Mouse (Mus musculus) C2C12 (cell line): ENCODE measurements around the gene Hoxc4.

Experiments used
- CTCF ChIP-seq: IDR thresholded peaks from one replicate; pipeline ENCODE4 v1.5.1; 2011; ENCODE audit not compliant: control insufficient read depth, insufficient read depth, insufficient read length
- FOSL1 ChIP-seq: IDR thresholded peaks from one replicate; pipeline ENCODE4 v1.8.0; 2011; ENCODE audit warnings: mild to moderate bottlenecking, low read length; ENCODE audit not compliant: poor library complexity, insufficient read depth, severe bottlenecking
- USF1 ChIP-seq: IDR thresholded peaks from one replicate; pipeline ENCODE4 v1.6.1; 2011; ENCODE audit warnings: low read depth, mild to moderate bottlenecking, control low read depth, moderate library complexity

DNA sequence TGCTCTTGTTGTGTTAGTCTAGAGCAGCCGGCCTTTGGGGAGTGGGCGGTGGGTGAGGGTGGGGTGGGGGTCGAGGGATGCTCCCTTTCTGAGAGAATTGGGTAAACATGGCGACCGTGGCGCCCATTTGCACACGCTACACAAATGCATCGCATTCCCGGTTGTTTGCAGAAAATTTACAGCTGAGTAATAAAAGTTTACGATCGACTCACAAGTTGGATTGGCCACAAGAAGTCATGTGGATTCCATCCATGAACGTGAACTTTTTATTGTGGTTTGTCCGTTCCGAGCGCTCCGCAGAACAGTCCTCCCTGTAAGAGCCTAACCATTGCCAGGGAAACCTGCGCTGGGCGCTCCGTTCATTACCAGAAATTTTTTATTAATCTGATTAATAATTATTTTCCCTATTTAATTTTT, 20.8 kb upstream of the Hoxc4 start, which contains the start of gene Hoxc6:
- TF ChIP-seq CTCF (no peak), USF1 (peak; percentile 85), FOSL1 (peak; percentile 19)
